Mouse (Mus musculus): ENCODE results near the gene Zdhhc22. TPM values are rescaled to one million over a fixed set of nuclear protein-coding genes. Genes with fewer than 3 reads are reported as not detected.

The Zdhhc22 gene
- polyA plus RNA-seq, 1 experiment = not detected

GRCm38 (mm10) chr12:87004596-87004995, 14.4 kb upstream of the Zdhhc22 start:
- no peak overlapping the region for H3K27ac ChIP-seq (ENCODE audit: insufficient read depth, low read length)
- WGBS = 85% methylated on average over 4 of the region's 4 CpGs
- no peak for DNase-seq (ENCODE audit: low read depth in 1 of 2, low spot score in 2 of 2)
- TF ChIP-seq CTCF (IDR thresholded peaks at IDR 0.05; ENCODE audit: extremely low read depth, insufficient read depth, insufficient read length, insufficient replicate concordance) (no peak), POLR2A (IDR thresholded peaks at IDR 0.05; ENCODE audit: low read depth, low read length) (no peak)
- H3K36me3 ChIP-seq (ENCODE audit: control insufficient read depth, insufficient read depth, low read length) = no peaks in the 10 kb centered on the region
- no peaks in the 10 kb centered on the region; the same call in 1 of the 2 replicates for H3K27me3 ChIP-seq (ENCODE audit: control insufficient read depth, insufficient read depth, low read length)
- no peaks in the 10 kb centered on the region for H3K4me1 ChIP-seq (ENCODE audit: control insufficient read depth, insufficient read depth, insufficient read length)
- no peak overlapping the region for H3K4me3 ChIP-seq (ENCODE audit: extremely low read depth, insufficient read depth, insufficient read length)

GRCm38 (mm10) chr12:87003606-87004005, 13.4 kb upstream of the Zdhhc22 start:
- H3K36me3 ChIP-seq (ENCODE audit: control insufficient read depth, insufficient read depth, low read length) = no peaks in the 10 kb centered on the region
- 39% methylated on average over 3 of the region's 3 CpGs for WGBS
- DNase-seq (ENCODE audit: low read depth in 1 of 2, low spot score in 2 of 2) = no peak
- H3K4me3 ChIP-seq (ENCODE audit: extremely low read depth, insufficient read depth, insufficient read length) = no peak overlapping the region
- H3K27me3 ChIP-seq (ENCODE audit: control insufficient read depth, insufficient read depth, low read length) = no peaks in the 10 kb centered on the region; the same call in 1 of the 2 replicates
- H3K27ac ChIP-seq (ENCODE audit: insufficient read depth, low read length) = no peak overlapping the region
- no peaks in the 10 kb centered on the region for H3K4me1 ChIP-seq (ENCODE audit: control insufficient read depth, insufficient read depth, insufficient read length)
- TF ChIP-seq POLR2A (IDR thresholded peaks at IDR 0.05; ENCODE audit: low read depth, low read length) (no peak), CTCF (IDR thresholded peaks at IDR 0.05; ENCODE audit: extremely low read depth, insufficient read depth, insufficient read length, insufficient replicate concordance) (no peak)

GRCm38 (mm10) chr12:87002815-87003214, 12.6 kb upstream of the Zdhhc22 start:
- Histone ChIP-seq H3K36me3 (ENCODE audit: control insufficient read depth, insufficient read depth, low read length) (no peaks in the 10 kb centered on the region), H3K4me1 (ENCODE audit: control insufficient read depth, insufficient read depth, insufficient read length) (no peaks in the 10 kb centered on the region), H3K27ac (ENCODE audit: insufficient read depth, low read length) (no peak overlapping the region), H3K4me3 (ENCODE audit: extremely low read depth, insufficient read depth, insufficient read length) (no peak overlapping the region), H3K27me3 (ENCODE audit: control insufficient read depth, insufficient read depth, low read length) (no peaks in the 10 kb centered on the region; the same call in 1 of the 2 replicates)
- TF ChIP-seq POLR2A (IDR thresholded peaks at IDR 0.05; ENCODE audit: low read depth, low read length) = no peak
- no peak for TF ChIP-seq CTCF (IDR thresholded peaks at IDR 0.05; ENCODE audit: extremely low read depth, insufficient read depth, insufficient read length, insufficient replicate concordance)
- no peak for DNase-seq (ENCODE audit: low read depth in 1 of 2, low spot score in 2 of 2)
- 77% methylated on average over 7 of the region's 7 CpGs for WGBS

- DNase-seq (ENCODE audit: low read depth in 1 of 2, low spot score in 2 of 2) = no peak
- WGBS = 62% methylated on average over 7 of the region's 7 CpGs
- Histone ChIP-seq H3K27ac (ENCODE audit: insufficient read depth, low read length) (no peak overlapping the region), H3K4me3 (ENCODE audit: extremely low read depth, insufficient read depth, insufficient read length) (no peak overlapping the region), H3K27me3 (ENCODE audit: control insufficient read depth, insufficient read depth, low read length) (no peaks in the 10 kb centered on the region), H3K36me3 (ENCODE audit: control insufficient read depth, insufficient read depth, low read length) (no peaks in the 10 kb centered on the region), H3K4me1 (ENCODE audit: control insufficient read depth, insufficient read depth, insufficient read length) (no peaks in the 10 kb centered on the region)
- TF ChIP-seq CTCF (IDR thresholded peaks at IDR 0.05; ENCODE audit: extremely low read depth, insufficient read depth, insufficient read length, insufficient replicate concordance) (no peak), POLR2A (IDR thresholded peaks at IDR 0.05; ENCODE audit: low read depth, low read length) (no peak)
Observed at GRCm38 (mm10) chr12:87002209-87002608, 12.0 kb upstream of the Zdhhc22 start.

- TF ChIP-seq CTCF (IDR thresholded peaks at IDR 0.05; ENCODE audit: extremely low read depth, insufficient read depth, insufficient read length, insufficient replicate concordance) = no peak
- TF ChIP-seq POLR2A (IDR thresholded peaks at IDR 0.05; ENCODE audit: low read depth, low read length) = no peak
- no peaks in the 10 kb centered on the region for H3K4me1 ChIP-seq (ENCODE audit: control insufficient read depth, insufficient read depth, insufficient read length)
- DNase-seq (ENCODE audit: low read depth in 1 of 2, low spot score in 2 of 2) = no peak
- no peaks in the 10 kb centered on the region for H3K36me3 ChIP-seq (ENCODE audit: control insufficient read depth, insufficient read depth, low read length)
- H3K4me3 ChIP-seq (ENCODE audit: extremely low read depth, insufficient read depth, insufficient read length) = no peak overlapping the region
- WGBS = 44% methylated on average over 6 of the region's 6 CpGs
- H3K27me3 ChIP-seq (ENCODE audit: control insufficient read depth, insufficient read depth, low read length) = no peaks in the 10 kb centered on the region
- no peak overlapping the region for H3K27ac ChIP-seq (ENCODE audit: insufficient read depth, low read length)
Observed at GRCm38 (mm10) chr12:87000840-87001176, 10.6 kb upstream of the Zdhhc22 start.

- TF ChIP-seq POLR2A (IDR thresholded peaks at IDR 0.05; ENCODE audit: low read depth, low read length) (no peak), CTCF (IDR thresholded peaks at IDR 0.05; ENCODE audit: extremely low read depth, insufficient read depth, insufficient read length, insufficient replicate concordance) (no peak)
- H3K27ac ChIP-seq (ENCODE audit: insufficient read depth, low read length) = no peak overlapping the region
- WGBS = 45% methylated on average over 5 of the region's 5 CpGs
- DNase-seq (ENCODE audit: low read depth in 1 of 2, low spot score in 2 of 2) = peak in 1 of 2 experiments; percentile 3
- H3K4me3 ChIP-seq (ENCODE audit: extremely low read depth, insufficient read depth, insufficient read length) = no peak overlapping the region
- H3K27me3 ChIP-seq (ENCODE audit: control insufficient read depth, insufficient read depth, low read length) = no peaks in the 10 kb centered on the region
- H3K36me3 ChIP-seq (ENCODE audit: control insufficient read depth, insufficient read depth, low read length) = no peaks in the 10 kb centered on the region
- no peaks in the 10 kb centered on the region for H3K4me1 ChIP-seq (ENCODE audit: control insufficient read depth, insufficient read depth, insufficient read length)
Observed at GRCm38 (mm10) chr12:87000151-87000839, 10.1 kb upstream of the Zdhhc22 start.

GRCm38 (mm10) chr12:86999283-86999820, 9.1 kb upstream of the Zdhhc22 start:
- Histone ChIP-seq H3K36me3 (ENCODE audit: control insufficient read depth, insufficient read depth, low read length) (no peaks in the 10 kb centered on the region), H3K27ac (ENCODE audit: insufficient read depth, low read length) (no peak overlapping the region)

More at GRCm38 (mm10) chr12:86999283-86999820, 9.1 kb upstream of the Zdhhc22 start:
- TF ChIP-seq CTCF (IDR thresholded peaks at IDR 0.05; ENCODE audit: extremely low read depth, insufficient read depth, insufficient read length, insufficient replicate concordance) (no peak), POLR2A (IDR thresholded peaks at IDR 0.05; ENCODE audit: low read depth, low read length) (no peak)
- DNase-seq (ENCODE audit: low read depth in 1 of 2, low spot score in 2 of 2) = no peak
- Histone ChIP-seq H3K4me3 (ENCODE audit: extremely low read depth, insufficient read depth, insufficient read length) (no peak overlapping the region), H3K4me1 (ENCODE audit: control insufficient read depth, insufficient read depth, insufficient read length) (no peaks in the 10 kb centered on the region), H3K27me3 (ENCODE audit: control insufficient read depth, insufficient read depth, low read length) (no peaks in the 10 kb centered on the region)
- 71% methylated on average over 10 of the region's 10 CpGs for WGBS

Measured in spleen, adult 2 months (tissue).